Mouse (Mus musculus) midbrain, embryonic 14.5 days (tissue): ENCODE measurements around the gene Fgfr1op. TPM values are rescaled to one million over a fixed set of nuclear protein-coding genes. Genes with fewer than 3 reads are reported as not detected.
"Not testable (repeated sequence)": the region's sequence is repeated elsewhere in the genome, so short reads cannot be mapped to it uniquely, and the experiment has no call there.

Experiments
- ATAC-seq: fragments of 200-750 bp; cut with Nextera tagmentation; 2 replicates; pipeline ENCODE4 v1.8.0; 2017; ENCODE audit warnings: moderate number of reproducible peaks, moderate library complexity; ENCODE audit not compliant: low FRiP score, low TSS enrichment
- DNase-seq: peaks from one replicate; pipeline ENCODE4 v3.0.0-alpha.2; 2015
- H3K27ac ChIP-seq: fragments of 300-500 bp; sonication (generic); replicated peaks from 2 replicates; pipeline ENCODE4 v1.5.1; 2014; ENCODE audit warnings: mild to moderate bottlenecking, low read depth, low read length, moderate library complexity
- H3K27me3 ChIP-seq: fragments of 300-500 bp; sonication (generic); 2 replicates; pipeline ENCODE4 v1.6.1; 2014; ENCODE audit warnings: low read length, control low read depth, mixed read lengths; ENCODE audit not compliant: control insufficient read depth, insufficient read depth
- H3K36me3 ChIP-seq: fragments of 300-500 bp; sonication (generic); 2 replicates; pipeline ENCODE4 v1.6.1; 2014; ENCODE audit warnings: low read length, control low read depth; ENCODE audit not compliant: control insufficient read depth, insufficient read depth
- H3K4me1 ChIP-seq: fragments of 300-500 bp; sonication (generic); 2 replicates; pipeline ENCODE4 v1.6.1; 2014; ENCODE audit warnings: mild to moderate bottlenecking, antibody characterized with exemption, low read length, control low read depth; ENCODE audit not compliant: control insufficient read depth, insufficient read depth
- H3K4me2 ChIP-seq: fragments of 300-500 bp; sonication (generic); 2 replicates; pipeline ENCODE4 v1.6.1; 2014; ENCODE audit warnings: mild to moderate bottlenecking, low read length, moderate library complexity
- H3K4me3 ChIP-seq: fragments of 300-500 bp; sonication (generic); replicated peaks from 2 replicates; pipeline ENCODE4 v1.5.1; 2014; ENCODE audit warnings: low read depth, low read length
- H3K9ac ChIP-seq: fragments of 300-500 bp; sonication (generic); replicated peaks from 2 replicates; pipeline ENCODE4 v1.6.1; 2014; ENCODE audit warnings: mild to moderate bottlenecking, low read length, moderate library complexity
- H3K9me3 ChIP-seq: fragments of 300-500 bp; sonication (generic); 2 replicates; pipeline ENCODE4 v1.6.1; 2016; ENCODE audit warnings: low read length, control low read depth, mixed read lengths; ENCODE audit not compliant: control insufficient read depth
- WGBS: fragments of 180-500 bp; shearing (Covaris S2); extraction: QIAGEN DNeasy Blood & Tissue Kit; methylation state at CpG from one replicate; pipeline ENCODE4 v1.1.7; 2014; 5-methylcytosine and 5-hydroxymethylcytosine counted together
- polyA plus RNA-seq: library from polyadenylated mRNA; unstranded; fragments of >200 nt; fragmentation: Nextera tagmentation; extraction: Ambion mirVana; gene quantifications from 2 replicates; pipeline ENCODE4 v1.2.1, GENCODE M21; 2014

The Fgfr1op gene
- polyA plus RNA-seq, 1 experiment from 2014 or later = 31.7 TPM

DNA sequence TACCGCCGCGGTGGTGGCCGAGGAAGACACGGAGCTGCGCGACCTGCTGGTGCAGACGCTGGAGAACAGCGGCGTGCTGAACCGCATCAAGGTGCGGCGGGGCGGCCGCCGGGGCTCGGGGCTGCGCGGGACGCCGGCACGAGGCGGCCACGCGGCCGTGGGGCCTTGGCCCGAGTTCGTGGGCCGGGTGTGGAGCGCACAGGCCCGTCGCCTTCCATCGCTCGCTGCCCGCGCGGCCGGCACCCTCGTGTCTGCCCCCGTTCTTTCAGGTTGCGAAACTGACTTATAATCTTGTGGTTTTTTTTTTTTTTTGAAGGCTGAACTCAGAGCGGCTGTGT lies 276 bp downstream of the Fgfr1op start:
- WGBS = under 1% methylated on average over 38 of the region's 42 CpGs
- ATAC-seq, H3K9ac ChIP-seq, H3K27me3 ChIP-seq, H3K4me1 ChIP-seq, H3K9me3 ChIP-seq, H3K27ac ChIP-seq: not testable (repeated sequence)
- H3K36me3 ChIP-seq = peaks cover 13% of the 10 kb centered on the region
- peak overlapping the region; percentile 45 for H3K4me3 ChIP-seq
- peak overlapping the region; percentile 49 for H3K4me2 ChIP-seq
- DNase-seq = peak; percentile 25

DNA sequence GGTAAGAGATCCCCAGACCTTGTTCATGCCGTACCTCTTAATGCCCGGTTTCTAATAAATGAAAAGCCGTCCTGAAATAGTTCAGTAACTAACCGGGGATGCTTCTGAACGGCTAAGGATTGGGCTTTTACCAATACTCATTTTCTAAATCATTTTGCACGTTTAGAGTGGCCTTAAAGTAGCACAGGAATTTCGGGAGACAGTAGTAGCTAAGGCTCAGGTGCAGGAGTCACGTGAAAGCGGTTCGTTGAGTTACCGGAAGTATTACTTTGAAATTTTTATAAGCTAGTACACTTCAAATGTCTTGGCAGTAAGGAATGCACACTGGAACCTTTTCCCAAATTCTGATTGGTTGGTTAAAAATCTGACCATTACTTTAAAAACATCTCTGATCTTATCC lies 676 bp downstream of the Fgfr1op start:
- Histone ChIP-seq H3K36me3 (peaks cover 17% of the 10 kb centered on the region), H3K4me2 (peak overlapping the region; percentile 49), H3K4me3 (peak overlapping the region; percentile 45)
- not testable (repeated sequence) for H3K27me3 ChIP-seq, DNase-seq, H3K27ac ChIP-seq, H3K9me3 ChIP-seq, ATAC-seq, H3K9ac ChIP-seq, H3K4me1 ChIP-seq
- WGBS = 0% methylated on average over 11 of the region's 11 CpGs

DNA sequence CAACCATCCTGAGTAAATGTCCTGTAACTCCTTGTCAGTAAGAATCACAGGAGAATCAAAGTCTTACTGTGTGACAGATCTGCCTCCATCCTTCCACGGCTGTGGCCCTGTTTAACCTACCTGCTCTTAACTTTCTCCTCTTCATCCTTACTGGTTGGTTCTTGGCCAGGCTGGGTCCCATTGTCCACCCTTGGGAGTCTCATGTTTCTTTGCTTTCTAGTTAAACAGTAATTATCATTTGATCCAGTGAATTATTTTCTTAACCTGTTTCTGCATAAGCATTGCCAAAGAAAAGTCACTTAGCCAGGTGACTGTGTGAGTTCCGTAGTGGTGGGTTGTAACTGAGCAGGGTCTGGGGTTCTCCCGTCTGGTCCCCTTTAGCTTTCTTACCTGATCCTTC lies 1.2 kb downstream of the Fgfr1op start:
- not testable (repeated sequence) for H3K4me1 ChIP-seq, H3K9me3 ChIP-seq, H3K27me3 ChIP-seq, ATAC-seq, H3K9ac ChIP-seq, H3K27ac ChIP-seq, DNase-seq, H3K4me3 ChIP-seq
- Histone ChIP-seq H3K4me2 (peak overlapping the region; percentile 49), H3K36me3 (peaks cover 21% of the 10 kb centered on the region)
- 33% methylated on average over 2 of the region's 3 CpGs for WGBS

DNA sequence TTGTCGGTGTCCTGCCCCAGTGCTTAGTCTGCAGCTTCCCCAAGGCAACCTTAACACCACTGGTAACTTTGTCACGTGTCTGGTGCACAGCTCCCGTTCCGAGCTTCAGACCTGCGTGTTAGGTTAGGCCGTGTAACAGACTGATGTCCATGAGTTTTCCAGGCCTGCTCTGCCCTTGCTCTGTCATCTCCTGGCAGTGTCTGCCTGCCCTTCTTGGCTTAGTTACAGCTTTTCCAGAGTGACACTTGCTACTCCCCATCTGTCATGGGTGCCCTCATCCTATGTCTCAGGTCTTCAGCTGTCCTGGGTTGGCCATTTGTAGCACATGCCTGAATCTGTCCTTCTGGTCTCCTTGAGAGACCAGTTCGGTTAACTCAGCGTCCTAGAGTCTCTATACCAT lies 2.1 kb downstream of the Fgfr1op start:
- not testable (repeated sequence) for H3K27ac ChIP-seq, H3K27me3 ChIP-seq, DNase-seq, H3K9ac ChIP-seq, H3K4me1 ChIP-seq, H3K4me3 ChIP-seq, ATAC-seq, H3K9me3 ChIP-seq, H3K4me2 ChIP-seq
- H3K36me3 ChIP-seq = peaks cover 31% of the 10 kb centered on the region
- 92% methylated on average over 6 of the region's 8 CpGs for WGBS

DNA sequence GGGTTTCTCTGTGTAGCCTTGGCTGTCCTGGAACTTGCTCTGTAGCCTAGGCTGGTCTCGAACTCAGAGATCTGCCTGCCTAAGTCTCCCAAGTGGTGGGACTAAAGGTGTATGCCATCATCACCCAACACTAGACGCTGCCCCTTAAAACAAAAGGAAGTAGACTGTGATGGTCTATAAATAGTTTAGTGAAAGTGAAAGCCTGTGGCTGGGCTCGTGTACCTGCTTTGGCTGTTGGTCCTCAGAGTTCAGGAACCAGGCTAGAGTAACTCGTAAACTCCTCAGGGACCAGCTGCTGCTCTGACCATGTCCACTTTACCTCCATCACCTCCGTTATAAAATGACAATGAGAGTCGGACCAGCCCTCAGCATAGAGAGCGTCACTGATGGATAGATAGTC lies 5.0 kb downstream of the Fgfr1op start:
- ATAC-seq = no peak
- no peak overlapping the region for H3K9ac ChIP-seq
- WGBS = 97% methylated on average over 7 of the region's 7 CpGs
- H3K27me3 ChIP-seq = no peaks in the 10 kb centered on the region
- no peaks in the 10 kb centered on the region for H3K9me3 ChIP-seq
- H3K27ac ChIP-seq = no peak overlapping the region
- H3K36me3 ChIP-seq = peaks cover 56% of the 10 kb centered on the region
- no peaks in the 10 kb centered on the region for H3K4me1 ChIP-seq
- DNase-seq = no peak
- H3K4me2 ChIP-seq = no peak overlapping the region
- no peak overlapping the region for H3K4me3 ChIP-seq

DNA sequence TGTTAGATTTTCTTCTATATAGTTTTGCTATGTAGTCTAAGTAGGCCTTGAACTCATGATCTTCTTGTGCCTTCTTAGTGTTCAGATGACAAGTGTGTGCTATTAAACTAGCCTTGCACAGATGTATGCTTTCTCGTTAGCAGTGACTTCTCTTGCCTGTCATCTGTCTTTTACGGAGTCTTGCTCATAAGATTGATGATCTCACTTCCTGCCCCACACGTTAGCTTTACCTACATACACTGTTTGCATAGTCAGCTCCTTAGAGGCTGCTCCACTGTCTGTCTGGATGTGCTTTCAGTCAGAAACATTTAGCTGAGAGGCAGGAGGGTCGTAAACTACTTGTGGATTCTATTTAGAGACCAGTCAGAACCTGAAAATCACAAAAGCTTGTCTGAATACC lies 5.8 kb downstream of the Fgfr1op start:
- WGBS = 87% methylated on average over 4 of the region's 4 CpGs
- Histone ChIP-seq H3K27ac (no peak overlapping the region), H3K27me3 (no peaks in the 10 kb centered on the region), H3K4me2 (no peak overlapping the region), H3K4me1 (no peaks in the 10 kb centered on the region), H3K36me3 (peaks cover 63% of the 10 kb centered on the region), H3K4me3 (no peak overlapping the region), H3K9ac (no peak overlapping the region), H3K9me3 (no peaks in the 10 kb centered on the region)
- DNase-seq (no peak), ATAC-seq (no peak)

DNA sequence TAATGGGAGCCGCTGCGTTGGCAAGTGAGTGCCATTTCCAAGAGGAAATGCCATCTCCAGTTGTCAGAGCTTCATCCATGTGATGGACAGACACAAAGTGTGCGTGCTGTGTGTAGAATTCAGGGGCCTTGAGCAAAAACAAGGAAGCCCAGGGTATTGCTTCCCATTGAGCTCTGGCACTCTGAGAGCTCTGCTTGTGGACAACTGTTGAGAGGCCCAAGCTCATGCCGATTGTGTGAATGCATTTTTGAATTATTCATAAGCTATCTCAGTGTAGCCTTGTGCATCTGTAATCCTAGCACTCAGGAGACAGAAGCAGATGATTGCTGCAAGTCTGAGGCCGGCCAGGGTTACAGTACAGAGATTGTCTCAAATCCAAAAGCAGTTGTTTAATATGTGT lies 11.8 kb downstream of the Fgfr1op start:
- Histone ChIP-seq H3K27me3 (no peaks in the 10 kb centered on the region), H3K36me3 (peaks cover 74% of the 10 kb centered on the region), H3K9me3 (no peaks in the 10 kb centered on the region), H3K27ac (0 out of 2 replicates have a peak overlapping the region, but pooled peaks have one; percentile 5), H3K9ac (no peak overlapping the region), H3K4me1 (no peaks in the 10 kb centered on the region), H3K4me2 (no peak overlapping the region), H3K4me3 (no peak overlapping the region)
- 37% methylated on average over 5 of the region's 5 CpGs for WGBS
- ATAC-seq = peak; percentile 27; the same call in 1 of the 2 replicates
- DNase-seq = peak; percentile 63

DNA sequence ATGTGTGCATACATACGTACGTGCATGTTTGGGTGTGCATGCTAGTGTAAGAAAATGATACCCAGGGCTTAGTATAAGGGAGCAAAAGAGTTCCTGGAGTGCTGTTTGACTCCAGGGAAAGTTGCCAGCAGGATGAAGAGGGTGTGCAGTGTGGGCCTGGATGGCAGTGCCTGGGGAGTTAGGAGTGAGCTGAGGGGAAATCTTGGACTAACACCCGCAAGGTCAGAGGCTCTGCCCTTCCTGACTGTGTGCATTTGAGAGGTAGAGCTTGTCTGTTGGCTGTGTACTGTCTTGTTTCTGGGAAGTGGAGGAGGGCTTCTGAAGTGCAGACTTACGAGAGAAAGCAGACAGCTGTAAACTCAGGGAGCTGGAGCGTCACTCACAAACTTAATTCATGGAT lies 18.5 kb downstream of the Fgfr1op start:
- Histone ChIP-seq H3K4me2 (no peak overlapping the region), H3K9ac (no peak overlapping the region), H3K27ac (no peak overlapping the region), H3K4me3 (no peak overlapping the region), H3K27me3 (no peaks in the 10 kb centered on the region), H3K36me3 (peaks cover 76% of the 10 kb centered on the region), H3K9me3 (no peaks in the 10 kb centered on the region), H3K4me1 (no peaks in the 10 kb centered on the region)
- DNase-seq = no peak
- WGBS = 92% methylated on average over 5 of the region's 5 CpGs
- ATAC-seq = no peak

DNA sequence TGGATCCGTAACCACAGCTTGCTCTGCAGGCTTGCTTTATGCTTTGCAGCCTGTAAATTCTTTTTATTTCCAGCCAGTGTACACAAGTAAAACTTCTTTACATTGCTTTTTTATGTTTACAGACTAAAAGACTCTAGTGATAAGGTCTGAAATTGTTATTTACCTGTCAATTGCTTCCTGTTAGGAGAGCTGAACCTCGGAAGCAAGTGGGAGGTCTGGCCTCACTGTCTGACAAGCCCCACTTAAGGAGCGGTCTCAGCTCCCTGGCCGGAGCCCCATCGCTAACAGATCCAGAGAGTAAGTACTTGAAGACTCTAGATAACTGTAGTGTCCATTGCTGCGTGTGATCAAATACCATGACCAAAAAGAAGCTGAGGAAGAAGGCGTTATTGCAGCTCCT lies 18.9 kb downstream of the Fgfr1op start:
- no peak overlapping the region for H3K4me2 ChIP-seq
- H3K27ac ChIP-seq = no peak overlapping the region
- H3K4me3 ChIP-seq = no peak overlapping the region
- H3K9me3 ChIP-seq = no peaks in the 10 kb centered on the region
- ATAC-seq (no peak), DNase-seq (no peak)
- no peaks in the 10 kb centered on the region for H3K27me3 ChIP-seq
- no peaks in the 10 kb centered on the region for H3K4me1 ChIP-seq
- WGBS = 92% methylated on average over 7 of the region's 7 CpGs
- no peak overlapping the region for H3K9ac ChIP-seq
- H3K36me3 ChIP-seq = peaks cover 77% of the 10 kb centered on the region
